Mouse (Mus musculus) ovary, postnatal 10 days (tissue): ENCODE data around the gene Nnat.
A peak's percentile ranks its signal among the peaks of the same experiment; 100 is the strongest.

ENCODE experiments used
- DNase-seq: peaks from one replicate; pipeline ENCODE4 v3.0.0; 2022; ENCODE audit warnings: low spot score

The Nnat gene

GRCm38 (mm10) chr2:157605025-157605675, 45.3 kb downstream of the Nnat start:
- peak; percentile 70 for DNase-seq

GRCm38 (mm10) chr2:157607542-157608236, 47.8 kb downstream of the Nnat start:
- no peak for DNase-seq

- no peak for DNase-seq
These were observed 51.9 kb downstream of the Nnat start for GRCm38 (mm10) chr2:157611735-157612134.
